Mouse (Mus musculus): ENCODE results near the gene Nol4l. TPM values are rescaled to one million over a fixed set of nuclear protein-coding genes. Genes with fewer than 3 reads are reported as not detected.

Nol4l gene
- total and polyA plus RNA-seq, 3 experiments = 4.4 to 7.1 TPM; not detected in 1

DNA sequence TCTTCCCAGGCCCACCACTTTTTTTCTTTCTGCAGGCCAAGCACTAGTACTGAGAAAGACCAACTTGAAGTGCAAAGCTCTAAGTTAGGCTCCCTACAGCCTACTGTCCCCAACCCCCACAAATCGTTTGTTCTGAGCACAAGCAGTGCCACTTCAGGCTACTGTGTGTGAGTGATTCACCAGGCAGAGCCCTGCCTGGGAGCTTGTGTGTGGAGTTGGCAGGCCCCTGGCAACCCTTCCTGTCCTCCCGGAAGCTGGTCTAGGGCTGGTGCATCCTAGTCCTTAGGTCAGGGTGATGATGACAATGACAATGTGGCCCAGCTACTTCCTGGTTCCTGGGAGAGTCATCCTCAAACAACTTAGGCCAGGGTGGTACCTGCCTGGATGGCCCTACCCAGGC is 101.3 kb downstream of the Nol4l start:
- Histone ChIP-seq H3K79me2 (ENCODE audit: control insufficient read depth, insufficient read depth, low read length, poor library complexity) (no peaks in the 10 kb centered on the region), H3K27me3 (ENCODE audit: control insufficient read depth in 1 of 2, insufficient read depth in 2 of 2, low read length in 2 of 2) (no peaks in the 10 kb centered on the region), H3K4me1 (ENCODE audit: control insufficient read depth in 1 of 2, insufficient read depth in 2 of 2, low read length in 2 of 2) (no peaks in the 10 kb centered on the region), H3K9me3 (replicated peaks; ENCODE audit: insufficient read depth, low read length) (no peaks in the 10 kb centered on the region), H3K9ac (ENCODE audit: control insufficient read depth, low read depth, low read length, poor library complexity, severe bottlenecking) (no peak overlapping the region), H3K27ac (ENCODE audit: control insufficient read depth, low read depth, low read length) (no peak overlapping the region), H3K4me3 (ENCODE audit: control insufficient read depth in 1 of 2, insufficient read depth in 1 of 2, low read depth in 2 of 2, low read length in 2 of 2) (no peak overlapping the region), H3K36me3 (ENCODE audit: control insufficient read depth in 1 of 2, insufficient read depth in 2 of 2, low read length in 2 of 2) (no peaks in the 10 kb centered on the region)
- TF ChIP-seq USF2 (IDR thresholded peaks at IDR 0.05; ENCODE audit: borderline replicate concordance in 1 of 2, insufficient read depth in 1 of 2, low read depth in 1 of 2, low read length in 2 of 2) = no peak
- no peak for TF ChIP-seq E2F4 (IDR thresholded peaks at IDR 0.05; ENCODE audit: borderline replicate concordance, low read depth, low read length)
- TF ChIP-seq USF1 (IDR thresholded peaks at IDR 0.05; ENCODE audit: low read depth, low read length) = no peak
- no peak for TF ChIP-seq MEF2A (IDR thresholded peaks at IDR 0.05; ENCODE audit: extremely low read depth, insufficient replicate concordance, low read depth, low read length, poor library complexity, severe bottlenecking)
- no peak for TF ChIP-seq CHD1 (IDR thresholded peaks at IDR 0.05; ENCODE audit: low read depth, low read length)
- TF ChIP-seq MAZ (IDR thresholded peaks at IDR 0.05; ENCODE audit: low read depth, low read length) = no peak
- no peak for DNase-seq (ENCODE audit: low read depth, low spot score)

DNA sequence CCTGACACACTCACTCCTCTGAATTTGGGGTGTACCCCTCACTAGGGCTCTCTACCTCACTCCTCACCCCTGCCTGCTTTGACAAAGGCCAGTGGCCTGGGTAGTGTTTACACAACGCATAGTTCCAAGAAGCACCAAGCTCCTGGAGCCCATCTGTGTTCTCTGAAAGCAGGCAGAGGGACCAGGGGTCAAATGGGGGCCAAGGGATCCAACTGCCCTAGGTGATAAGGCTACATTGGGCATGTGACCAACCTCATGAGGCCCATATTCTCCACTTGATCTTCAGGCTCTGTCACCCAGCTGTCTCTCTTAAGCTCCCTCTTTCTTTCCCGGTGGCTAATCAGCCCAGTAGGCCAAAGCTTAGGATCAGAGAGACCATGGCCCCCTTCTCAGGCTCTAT is 102.8 kb downstream of the Nol4l start:
- no peaks in the 10 kb centered on the region for H3K79me2 ChIP-seq (ENCODE audit: control insufficient read depth, insufficient read depth, low read length, poor library complexity)
- H3K4me3 ChIP-seq (ENCODE audit: control insufficient read depth in 1 of 2, insufficient read depth in 1 of 2, low read depth in 2 of 2, low read length in 2 of 2) = no peak overlapping the region
- no peak for TF ChIP-seq USF2 (IDR thresholded peaks at IDR 0.05; ENCODE audit: borderline replicate concordance in 1 of 2, insufficient read depth in 1 of 2, low read depth in 1 of 2, low read length in 2 of 2)
- TF ChIP-seq MAZ (IDR thresholded peaks at IDR 0.05; ENCODE audit: low read depth, low read length) = no peak
- TF ChIP-seq HCFC1 (IDR thresholded peaks at IDR 0.05; ENCODE audit: low read depth, low read length) = no peak
- 0 out of 2 replicates have a peak, but pooled peaks have one; percentile 8 for TF ChIP-seq USF1 (IDR thresholded peaks at IDR 0.05; ENCODE audit: low read depth, low read length)
- H3K27me3 ChIP-seq (ENCODE audit: control insufficient read depth in 1 of 2, insufficient read depth in 2 of 2, low read length in 2 of 2) = no peaks in the 10 kb centered on the region
- no peak overlapping the region for H3K9ac ChIP-seq (ENCODE audit: control insufficient read depth, low read depth, low read length, poor library complexity, severe bottlenecking)
- no peak for DNase-seq (ENCODE audit: low read depth, low spot score)
- H3K27ac ChIP-seq (ENCODE audit: control insufficient read depth, low read depth, low read length) = no peak overlapping the region
- H3K9me3 ChIP-seq (replicated peaks; ENCODE audit: insufficient read depth, low read length) = no peaks in the 10 kb centered on the region
- H3K36me3 ChIP-seq (ENCODE audit: control insufficient read depth in 1 of 2, insufficient read depth in 2 of 2, low read length in 2 of 2) = no peaks in the 10 kb centered on the region
- no peaks in the 10 kb centered on the region for H3K4me1 ChIP-seq (ENCODE audit: control insufficient read depth in 1 of 2, insufficient read depth in 2 of 2, low read length in 2 of 2)

DNA sequence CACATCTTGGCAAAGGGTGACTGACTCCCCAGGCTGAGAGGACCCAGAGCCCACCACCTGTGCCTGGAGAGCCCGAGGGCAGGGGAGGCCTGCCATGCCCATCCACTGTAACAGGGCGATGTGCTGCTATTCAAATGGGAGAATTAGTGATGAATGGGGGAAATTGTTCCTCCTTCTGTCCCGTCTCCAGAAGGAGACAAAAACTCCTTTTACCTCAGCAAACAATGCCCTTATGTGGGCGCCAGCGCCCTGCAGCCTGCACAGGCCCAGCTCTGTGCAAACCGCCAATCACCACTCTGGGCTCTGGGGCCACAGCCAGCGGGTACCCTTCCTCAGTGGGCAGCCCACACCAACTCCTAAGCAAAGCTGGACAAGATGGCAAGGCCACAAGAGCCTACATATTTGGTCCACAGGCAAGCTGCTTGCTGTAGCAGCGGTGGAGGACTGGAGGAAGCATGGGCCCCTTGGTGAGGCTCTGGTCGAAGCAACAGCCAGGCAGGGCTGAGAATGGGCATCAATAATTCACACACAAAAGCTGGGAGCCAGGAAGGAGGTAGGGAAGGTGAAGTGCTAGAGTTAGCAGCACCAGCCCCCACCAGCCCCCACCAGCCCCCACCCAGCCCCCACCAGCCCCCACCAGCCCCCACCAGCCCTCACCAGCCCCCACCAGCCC is 103.6 kb downstream of the Nol4l start:
- no peaks in the 10 kb centered on the region for H3K36me3 ChIP-seq (ENCODE audit: control insufficient read depth in 1 of 2, insufficient read depth in 2 of 2, low read length in 2 of 2)

More for the DNA sequence above, 103.6 kb downstream of the Nol4l start:
- no peaks in the 10 kb centered on the region for H3K9me3 ChIP-seq (replicated peaks; ENCODE audit: insufficient read depth, low read length)
- H3K79me2 ChIP-seq (ENCODE audit: control insufficient read depth, insufficient read depth, low read length, poor library complexity) = no peaks in the 10 kb centered on the region
- no peak overlapping the region for H3K27ac ChIP-seq (ENCODE audit: control insufficient read depth, low read depth, low read length)
- H3K4me1 ChIP-seq (ENCODE audit: control insufficient read depth in 1 of 2, insufficient read depth in 2 of 2, low read length in 2 of 2) = no peaks in the 10 kb centered on the region
- H3K9ac ChIP-seq (ENCODE audit: control insufficient read depth, low read depth, low read length, poor library complexity, severe bottlenecking) = no peak overlapping the region
- DNase-seq (ENCODE audit: low read depth, low spot score) = no peak
- TF ChIP-seq RCOR1 (IDR thresholded peaks at IDR 0.05; ENCODE audit: low read depth, low read length) (no peak), EP300 (IDR thresholded peaks at IDR 0.05; ENCODE audit: low read depth in 1 of 2, low read length in 2 of 2) (no peak)
- H3K27me3 ChIP-seq (ENCODE audit: control insufficient read depth in 1 of 2, insufficient read depth in 2 of 2, low read length in 2 of 2) = no peaks in the 10 kb centered on the region
- H3K4me3 ChIP-seq (ENCODE audit: control insufficient read depth in 1 of 2, insufficient read depth in 1 of 2, low read depth in 2 of 2, low read length in 2 of 2) = no peak overlapping the region

Data from MEL (cell line).